Mouse (Mus musculus) ovary, adult 10 weeks (tissue): ENCODE data around the gene Dnajc24. TPM values are rescaled to one million over a fixed set of nuclear protein-coding genes. Genes with fewer than 3 reads are reported as not detected.

ENCODE experiments used
- polyA plus RNA-seq: library from polyadenylated mRNA; stranded (reverse); fragments of 350-450 nt; fragmentation: Illumina TruSeq; extraction: RNeasy Lipid Tissue Mini Kit (QIAGEN cat#74804); gene quantifications from one replicate; pipeline ENCODE4 v1.2.3, GENCODE M21; 2014

The Dnajc24 gene
- 23.3 TPM for polyA plus RNA-seq

DNA sequence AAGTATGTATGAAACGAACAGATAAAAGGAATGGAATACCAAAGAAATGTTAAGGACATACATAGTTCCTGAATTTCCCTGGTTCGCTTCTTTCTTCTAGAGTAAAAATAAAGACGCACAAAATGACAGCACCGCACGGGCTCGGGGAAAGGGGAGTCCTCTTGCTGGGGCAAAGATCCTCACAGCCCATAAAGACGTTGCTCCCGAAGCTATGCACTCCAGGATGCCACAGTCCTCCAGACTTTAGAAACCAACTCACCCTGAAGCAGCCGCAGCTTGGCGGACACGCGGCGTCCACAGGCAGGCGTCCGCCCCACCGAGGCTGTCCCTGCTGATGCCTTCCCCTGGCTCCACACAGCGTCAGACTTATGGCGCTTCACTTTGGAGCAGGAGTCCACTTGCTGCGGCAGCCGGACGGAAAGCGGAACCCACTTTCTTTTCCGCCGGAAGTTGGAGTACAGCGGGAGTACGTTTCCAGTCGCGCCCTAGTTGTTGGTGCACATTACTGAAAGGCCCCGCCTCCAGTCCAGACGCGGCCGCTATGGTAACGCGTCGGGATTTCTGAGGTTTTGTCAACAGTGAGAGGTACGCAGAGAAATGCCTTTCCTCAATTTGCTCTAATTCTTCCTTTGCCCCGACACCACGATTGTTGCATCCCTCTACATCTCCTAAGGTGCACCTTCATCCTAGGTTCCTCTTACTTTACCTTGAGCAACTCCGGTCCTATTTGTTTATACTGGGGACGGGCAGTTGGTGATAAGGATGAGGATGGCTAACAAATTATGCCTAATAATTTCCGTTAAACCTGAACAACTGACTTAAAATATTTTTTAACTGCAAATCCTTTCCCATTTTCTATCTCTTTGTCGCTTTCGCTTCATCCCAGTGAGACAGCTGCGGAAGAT is at the start of gene Dnajc24:
Gene Dnajc24 (minus strand): TSS at position 715 of the 905 bp plus-strand sequence.

Other genes starting within 250 kb of the Dnajc24 start
- gene Elp4, start 99.0 kb downstream of the Dnajc24 start, polyA plus RNA-seq: 38.1 TPM
- gene Immp1l, start 98.9 kb downstream of the Dnajc24 start, polyA plus RNA-seq: 194 TPM